Mouse (Mus musculus) testis, adult 2 months (tissue): ENCODE measurements at regions not wholly inside any gene's neighbourhood (a gene's known extent, or its start where the extent isn't known, plus 50 kb on each side); places are given as distances from the start of the nearest gene placed in this dataset.

ENCODE experiments used
- CTCF ChIP-seq: fragments of 200-500 bp; IDR thresholded peaks from 2 replicates; pipeline ENCODE4 v1.5.1; 2012; ENCODE audit warnings: low read depth, mild to moderate bottlenecking, inconsistent platforms, low read length, moderate library complexity; ENCODE audit not compliant: control insufficient read depth, insufficient read depth, insufficient replicate concordance
- POLR2A ChIP-seq: fragments of 200-500 bp; IDR thresholded peaks from 2 replicates; pipeline ENCODE4 v1.6.1; 2012; ENCODE audit warnings: low read depth, mild to moderate bottlenecking, inconsistent platforms, low read length, moderate library complexity; ENCODE audit not compliant: control insufficient read depth

DNA sequence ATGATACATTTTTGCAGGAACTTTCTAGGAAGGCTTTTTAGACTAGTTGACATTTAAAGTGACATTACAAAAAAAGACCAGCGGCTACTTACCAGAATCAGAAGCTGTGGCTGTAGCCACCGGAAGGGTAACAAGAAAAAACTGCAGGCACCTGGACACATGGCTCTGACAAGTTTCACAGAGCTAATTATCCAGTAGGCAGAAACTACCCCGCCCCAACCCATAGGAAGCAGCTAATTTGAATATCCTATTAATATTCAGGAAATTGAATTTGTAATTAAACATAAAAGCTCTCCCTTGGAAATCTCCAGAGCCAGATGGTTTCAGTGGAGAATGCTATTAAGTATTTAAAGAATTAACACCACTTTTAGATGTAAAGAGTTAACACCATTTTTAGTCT is 79.8 kb downstream of the Ramp3 start:
- TF ChIP-seq CTCF (no peak), POLR2A (no peak)
